Mouse (Mus musculus) thymus, postnatal 4 days (tissue): Measurements from ENCODE around the gene Fyttd1.
"Not testable (repeated sequence)": the region's sequence is repeated elsewhere in the genome, so short reads cannot be mapped to it uniquely, and the experiment has no call there.

Source experiments
- DNase-seq: peaks from one replicate; pipeline ENCODE4 v3.0.0; 2021

The Fyttd1 gene

GRCm38 (mm10) chr16:32878972-32879926 is 1.9 kb downstream of the Fyttd1 start:
- DNase-seq: no peak

- DNase-seq: no peak
Measured at GRCm38 (mm10) chr16:32881538-32881937, 4.2 kb downstream of the Fyttd1 start.

DNA sequence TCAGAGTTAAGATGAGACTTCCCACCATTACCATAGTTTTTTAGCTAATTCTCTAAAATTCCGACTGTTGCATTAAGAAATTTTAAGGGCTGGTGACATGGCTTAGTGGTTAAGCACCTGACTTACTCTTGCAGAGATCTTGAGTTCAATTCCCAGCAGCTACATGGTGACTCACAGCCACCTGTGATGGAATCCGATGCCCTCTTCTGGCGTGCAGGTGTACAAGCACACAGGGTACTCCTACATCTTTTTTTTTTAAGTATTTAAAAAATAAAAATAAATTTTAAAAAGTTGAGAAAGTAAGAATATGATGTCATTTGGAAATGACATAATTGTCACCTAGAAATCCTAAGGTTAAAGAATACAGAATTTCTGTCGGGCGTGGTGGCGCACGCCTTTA is 10.7 kb downstream of the Fyttd1 start:
- DNase-seq: peak; percentile 53

DNA sequence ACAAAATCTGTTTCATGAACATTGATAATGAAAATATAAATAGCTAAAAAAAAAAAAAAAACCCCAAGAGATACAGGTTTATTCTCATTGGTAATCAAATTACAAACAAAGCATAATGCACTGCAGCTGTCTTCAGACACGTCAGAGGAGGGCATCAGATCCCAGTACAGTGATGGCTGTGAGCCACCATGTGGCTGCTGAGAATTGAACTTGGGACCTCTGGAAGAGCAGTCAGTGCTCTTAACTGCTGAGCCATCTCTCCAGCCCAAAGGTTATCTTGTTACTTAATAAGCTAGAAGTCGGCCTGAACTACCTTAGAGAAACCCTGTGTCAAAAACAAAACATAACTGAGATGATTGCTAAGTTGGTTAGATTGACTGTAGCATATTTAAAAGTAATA is 12.6 kb downstream of the Fyttd1 start:
- no peak for DNase-seq

- DNase-seq: no peak
Measured at GRCm38 (mm10) chr16:32896126-32896525, 18.8 kb downstream of the Fyttd1 start.

DNA sequence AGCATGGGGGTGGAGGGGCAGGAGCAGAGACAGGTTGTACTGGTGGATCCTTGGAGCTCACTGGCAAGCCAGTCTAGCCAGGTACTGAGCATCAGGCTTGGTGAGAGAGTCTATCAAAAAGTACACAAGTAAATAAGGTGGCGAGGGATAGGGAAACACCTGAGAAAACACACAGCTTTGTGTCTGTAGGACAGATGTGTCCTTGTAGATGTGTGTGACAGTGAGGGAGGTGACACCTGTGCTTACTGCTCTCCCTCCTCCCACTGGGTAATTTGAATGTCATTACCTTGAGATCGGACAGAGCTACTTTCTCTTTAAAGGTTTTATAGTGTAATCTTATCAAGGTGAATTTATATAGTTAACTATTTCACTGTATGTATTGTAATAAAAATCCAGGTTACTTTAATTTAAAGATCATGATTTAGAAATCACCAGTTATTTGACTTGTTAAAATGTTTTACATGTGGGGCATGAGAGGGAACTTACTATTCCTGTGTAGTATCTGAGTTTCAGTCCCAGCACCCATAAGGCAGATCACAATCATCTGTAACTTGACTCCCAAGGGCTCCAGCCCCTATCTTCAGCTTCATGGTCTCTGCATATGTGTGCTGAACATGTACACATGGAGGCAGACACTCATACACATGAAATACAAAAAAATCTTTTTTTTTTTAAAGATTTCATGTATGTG is 24.2 kb downstream of the Fyttd1 start:
- DNase-seq: no peak

DNA sequence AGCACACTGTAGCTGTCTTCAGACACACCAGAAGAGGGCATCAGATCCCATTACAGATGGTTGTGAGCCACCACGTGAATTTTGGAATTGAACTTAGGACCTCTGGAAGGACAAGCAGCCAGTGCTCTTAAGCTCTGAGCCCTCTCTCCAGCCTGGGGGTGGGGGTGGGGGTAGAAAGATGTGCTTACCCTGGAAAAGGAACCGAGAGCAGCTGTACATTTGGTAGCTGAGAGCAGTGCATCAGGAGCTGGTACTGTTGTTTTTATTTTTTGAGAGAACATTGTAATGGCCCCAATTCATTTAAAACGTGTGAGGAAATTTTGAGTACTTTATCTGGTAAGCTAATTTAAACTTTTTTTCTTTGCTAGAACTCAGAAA is 24.7 kb downstream of the Fyttd1 start:
- DNase-seq: no peak

DNA sequence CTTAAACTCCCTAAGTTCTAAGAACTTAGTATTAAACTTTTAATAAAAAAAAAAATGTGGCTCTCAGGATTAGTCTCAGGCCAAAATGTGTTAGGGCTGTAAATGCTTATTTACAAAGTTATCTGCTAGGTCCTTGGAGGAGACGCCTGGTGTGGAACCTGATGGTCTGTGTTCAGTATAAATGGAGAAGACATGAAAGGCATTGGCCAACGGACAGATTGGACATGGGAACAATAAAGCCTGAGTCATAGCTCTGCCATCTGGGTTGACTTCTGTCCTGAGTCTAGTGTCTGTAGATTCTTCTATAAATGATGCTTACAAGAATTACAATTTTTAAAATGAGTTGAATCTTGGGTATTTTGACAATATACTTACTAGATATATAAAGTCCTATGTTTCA is 28.9 kb downstream of the Fyttd1 start:
- DNase-seq: no peak

DNA sequence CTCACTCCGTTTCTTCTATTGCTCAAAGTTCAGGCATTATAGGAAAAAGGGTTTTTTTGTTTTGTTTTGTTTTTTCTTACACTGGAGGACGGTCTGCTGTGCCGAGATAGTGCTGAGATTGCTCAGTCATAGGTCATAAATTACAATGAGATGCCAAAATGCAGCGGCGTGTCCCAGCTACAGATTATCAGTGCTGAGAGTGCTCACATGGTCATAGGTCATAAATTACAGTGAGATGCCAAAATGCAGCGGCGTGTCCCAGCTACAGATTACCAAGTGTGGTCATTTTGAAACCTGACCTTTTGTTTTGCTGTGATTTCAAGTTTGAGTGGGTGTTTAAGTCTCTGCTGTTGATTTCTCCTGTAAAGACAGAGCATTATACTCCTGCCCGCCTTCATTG is 29.4 kb downstream of the Fyttd1 start:
- DNase-seq: no peak

DNA sequence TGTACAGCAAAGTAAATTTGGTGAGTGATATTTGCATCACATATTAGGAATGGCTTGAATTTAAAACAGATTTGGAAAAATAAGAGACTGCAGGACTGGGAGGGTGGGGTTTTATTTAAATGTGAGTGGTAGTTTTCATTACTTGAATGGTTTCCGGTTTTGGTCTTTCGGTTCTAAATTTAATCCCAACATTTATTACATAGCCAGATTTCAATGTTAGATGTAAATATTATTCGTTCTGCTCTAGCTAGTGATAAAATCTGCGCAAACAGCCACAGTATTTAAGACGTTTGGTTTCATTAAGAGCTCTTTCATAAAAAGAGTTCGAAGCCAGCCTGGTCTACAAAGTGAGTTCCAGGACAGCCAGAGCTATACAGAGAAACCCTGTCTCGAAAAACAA is 35.9 kb downstream of the Fyttd1 start:
- no peak for DNase-seq

DNA sequence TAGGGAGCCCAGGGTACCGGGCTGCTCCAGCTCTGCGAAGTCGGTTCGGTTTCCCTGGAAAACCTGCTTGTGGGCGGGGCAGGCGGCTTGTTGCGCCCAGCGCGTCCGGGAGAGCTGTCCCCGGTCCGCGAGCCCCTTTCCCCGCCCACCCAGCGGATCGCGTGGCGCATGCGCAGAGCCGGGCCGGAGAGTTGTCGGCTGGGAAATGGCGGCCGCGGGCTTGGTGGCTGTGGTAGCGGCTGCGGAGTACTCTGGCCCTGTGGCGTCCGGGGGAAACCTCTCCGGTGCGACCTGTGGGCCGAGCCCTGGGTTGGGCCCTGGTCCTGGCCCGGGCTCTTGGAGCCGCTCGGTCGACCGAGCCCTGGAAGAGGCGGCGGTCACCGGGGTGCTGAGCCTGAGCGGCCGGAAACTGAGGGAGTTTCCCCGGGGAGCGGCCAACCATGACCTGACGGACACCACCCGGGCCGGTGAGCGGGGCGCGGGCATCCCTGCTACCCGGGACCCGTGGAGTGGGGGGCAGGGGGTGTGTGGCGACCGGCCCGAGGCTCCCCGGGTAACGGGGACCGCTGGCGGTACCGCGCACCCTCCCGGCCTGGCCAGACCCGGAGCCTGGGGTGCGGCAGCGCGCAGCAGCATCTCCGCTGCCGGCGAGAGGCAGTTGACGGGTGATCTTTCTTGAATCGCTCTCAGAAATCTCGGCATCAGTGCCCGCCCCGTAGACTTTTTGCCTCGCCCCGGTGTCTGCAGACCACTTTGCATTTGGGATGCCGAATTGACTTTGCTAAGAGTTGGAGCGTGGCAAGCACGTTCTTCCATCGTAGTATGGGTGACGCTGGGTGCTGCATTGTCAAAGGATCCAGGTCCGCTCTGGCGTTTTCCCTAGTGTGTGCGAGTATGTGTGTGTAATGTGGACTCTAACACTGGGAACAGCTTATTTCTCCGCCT is 36.9 kb downstream of the Fyttd1 start, which contains the start of gene Lrch3:
TSS of gene Lrch3 (plus strand) at position 164 of the 945 bp plus-strand sequence.
- peak; percentile 98 for DNase-seq

GRCm38 (mm10) chr16:32915292-32916068 is 38.2 kb downstream of the Fyttd1 start:
- no peak for DNase-seq

DNA sequence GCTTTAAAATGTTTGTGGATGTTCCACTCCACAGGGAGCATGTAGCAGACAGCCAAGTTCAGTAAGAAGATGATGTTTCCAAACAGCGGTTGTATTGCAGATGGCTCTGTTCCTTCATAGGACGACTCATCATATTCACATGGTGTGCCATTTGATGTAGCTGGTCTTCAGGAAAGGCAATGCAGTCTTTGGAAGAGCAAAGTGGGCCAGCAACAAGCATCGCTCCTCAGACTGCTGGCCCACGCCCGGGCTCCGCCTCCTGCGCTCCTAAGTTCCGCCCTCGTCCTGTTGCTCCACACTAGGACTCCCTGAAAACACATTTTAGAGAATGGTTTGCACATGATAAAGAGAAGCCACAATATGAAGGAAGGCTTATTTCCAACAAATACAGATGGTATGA is 49.3 kb downstream of the Fyttd1 start:
- DNase-seq: not testable (repeated sequence)

DNA sequence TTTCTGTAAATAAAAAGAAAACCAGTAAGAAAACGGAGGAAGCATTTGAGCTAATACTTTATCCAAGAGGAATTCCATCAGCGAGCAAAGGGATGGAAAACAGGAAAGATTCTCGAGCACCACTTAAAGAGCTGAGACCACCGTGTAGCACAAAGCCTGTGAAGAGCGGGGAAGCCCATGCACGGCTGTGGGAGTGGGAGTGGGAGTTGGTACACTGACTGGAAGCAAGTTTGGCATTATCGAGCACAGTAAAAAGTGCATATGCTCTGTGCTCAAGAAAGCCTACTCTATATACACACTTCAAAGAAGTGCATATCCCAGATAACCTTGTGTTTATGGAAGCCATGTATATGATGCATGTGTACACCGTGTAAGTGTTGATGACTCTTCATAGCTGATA is 49.7 kb downstream of the Fyttd1 start:
- DNase-seq: no peak

GRCm38 (mm10) chr16:32929918-32930317 is 52.6 kb downstream of the Fyttd1 start:
- no peak for DNase-seq

DNA sequence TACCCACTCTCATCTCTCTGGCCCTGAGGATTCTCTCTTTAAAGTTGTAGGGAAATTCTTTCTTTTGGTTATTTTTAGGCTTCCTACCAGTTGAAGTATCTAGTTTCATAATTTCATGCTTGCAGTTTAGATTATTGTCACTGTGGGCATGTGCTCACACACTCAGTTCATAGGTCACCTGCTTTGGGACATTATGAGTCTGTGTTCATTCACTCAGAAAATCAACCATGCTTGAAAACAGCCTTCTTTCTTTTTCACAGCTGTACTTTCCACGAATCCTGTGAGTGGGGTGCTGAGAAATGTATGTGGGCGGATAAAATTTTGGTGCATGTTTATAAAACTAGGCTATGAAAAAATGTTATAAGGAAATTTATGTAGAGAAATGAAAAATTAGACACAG is 57.2 kb downstream of the Fyttd1 start:
- no peak for DNase-seq

- no peak for DNase-seq
Measured at GRCm38 (mm10) chr16:32935088-32935487, 57.8 kb downstream of the Fyttd1 start.

DNA sequence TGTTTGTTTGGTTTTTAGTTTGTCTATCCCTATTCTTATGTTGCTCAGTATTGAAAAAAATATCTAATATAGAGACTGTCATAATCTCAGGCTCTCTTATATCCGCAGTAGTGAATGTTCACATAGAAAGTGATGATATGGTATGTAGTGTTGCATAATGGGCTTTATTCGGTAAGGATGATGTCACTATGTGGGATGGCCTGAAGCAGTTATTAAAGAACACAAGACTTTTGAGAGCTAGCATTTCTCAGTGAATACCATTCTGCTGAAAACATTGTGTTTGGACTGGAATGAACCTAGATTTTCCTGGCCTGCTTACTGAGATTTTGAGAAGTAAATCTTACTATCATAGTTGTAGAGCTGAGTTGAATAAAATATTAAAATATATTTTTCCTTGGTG is 60.1 kb downstream of the Fyttd1 start:
- DNase-seq: no peak

DNA sequence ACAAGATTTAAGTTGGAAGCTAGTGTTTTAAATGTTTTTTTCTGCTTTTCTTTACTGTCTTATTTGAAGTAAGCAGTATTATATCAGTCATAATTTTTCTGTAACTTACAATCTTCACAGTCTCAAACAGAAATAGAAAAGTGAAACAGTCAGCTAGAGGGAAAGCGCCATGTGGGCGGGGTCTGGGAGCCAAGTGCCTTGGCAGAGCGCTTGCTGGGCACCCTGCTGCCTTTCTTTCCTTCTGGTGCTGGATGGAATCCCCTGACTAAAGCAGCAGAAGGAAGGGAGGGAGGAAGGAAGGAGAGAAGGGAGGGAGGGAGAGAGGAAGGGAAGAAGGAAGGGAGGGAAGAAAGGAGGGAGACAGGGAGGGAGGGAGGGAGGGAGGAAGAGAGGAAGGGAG is 62.0 kb downstream of the Fyttd1 start:
- peak; percentile 30 for DNase-seq

DNA sequence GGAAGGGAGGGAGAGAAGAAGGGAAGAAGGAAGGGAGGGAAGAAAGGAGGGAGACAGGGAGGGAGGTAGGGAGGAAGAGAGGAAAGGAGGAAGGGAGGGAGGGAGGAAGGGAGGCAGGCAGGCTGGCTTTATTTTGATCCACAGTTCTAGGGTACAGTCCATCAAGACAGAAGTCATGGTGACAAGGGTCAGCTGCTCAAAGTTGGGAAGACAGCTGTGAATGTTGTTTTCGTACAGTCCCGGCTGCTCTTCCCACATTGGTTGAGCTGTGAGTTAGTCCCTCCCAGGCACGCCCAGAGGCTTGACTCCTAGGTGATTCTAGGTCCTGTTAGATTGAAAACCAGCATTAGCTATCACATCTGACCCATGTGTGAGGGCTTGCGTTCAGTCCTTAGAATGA is 62.4 kb downstream of the Fyttd1 start:
- not testable (repeated sequence) for DNase-seq

DNA sequence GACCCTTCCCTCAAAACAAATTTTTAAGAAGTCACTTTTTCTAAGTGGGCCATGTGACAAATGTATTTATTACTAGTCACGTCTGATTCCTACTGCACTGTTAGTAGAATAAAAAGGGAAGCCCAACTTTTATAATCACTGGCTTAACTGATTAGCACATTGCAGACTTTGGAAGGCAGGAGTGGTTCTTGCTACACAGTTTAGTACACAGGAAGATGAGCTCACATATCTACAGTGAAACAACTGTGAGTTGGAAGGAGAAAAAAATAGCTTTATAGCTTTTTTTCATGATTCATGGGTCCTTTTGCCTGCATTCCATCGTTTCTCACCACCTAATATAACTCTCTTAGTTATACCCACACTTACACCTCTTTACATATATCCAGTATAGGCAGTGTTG is 63.9 kb downstream of the Fyttd1 start:
- DNase-seq: not testable (repeated sequence)

DNA sequence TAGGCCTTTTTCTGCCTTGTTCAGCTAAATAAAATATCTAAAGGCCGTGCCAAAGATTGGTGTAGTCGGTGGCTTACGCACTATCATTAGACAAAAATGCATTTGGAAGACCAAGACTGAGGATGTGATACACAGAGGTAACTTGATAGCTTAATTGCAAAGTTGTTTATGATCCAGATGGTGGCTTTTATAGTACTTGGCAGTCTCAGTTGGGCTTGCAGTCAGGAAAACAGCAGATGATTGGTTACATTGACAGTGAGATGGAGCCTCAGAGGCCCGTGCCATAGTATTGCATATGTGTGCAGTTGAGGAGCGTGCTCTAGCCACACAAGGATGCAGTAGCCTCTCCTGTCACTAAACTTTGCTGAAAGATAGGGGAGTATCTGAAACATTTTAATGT is 65.4 kb downstream of the Fyttd1 start:
- DNase-seq: no peak
